ENCODE assay signal across 23 mouse cellular contexts in the genomic region with DNA sequence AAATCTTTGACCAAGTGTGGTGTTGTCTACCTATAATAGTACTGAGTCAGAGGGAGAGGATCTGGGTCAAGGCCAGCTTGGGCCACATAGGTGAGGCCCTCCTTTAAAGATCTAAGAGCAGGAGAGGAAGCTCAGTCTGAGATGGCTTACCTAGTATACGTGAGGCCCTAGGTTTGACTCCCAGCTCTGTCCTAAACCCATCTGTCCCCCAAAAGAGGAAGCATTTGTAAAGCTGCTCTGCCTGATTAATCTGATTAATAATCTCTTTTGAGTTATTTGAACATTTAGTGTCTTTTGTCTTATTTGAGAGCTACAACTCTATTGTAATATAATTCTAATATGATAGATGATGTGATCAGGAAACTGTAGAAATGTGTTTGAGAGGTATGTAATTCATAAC. TPM values are rescaled to one million over a fixed set of nuclear protein-coding genes. Genes with fewer than 3 reads are reported as not detected.
A peak's percentile ranks its signal among the peaks of the same experiment; 100 is the strongest.
DNase-seq lines count a peak whose midpoint lies in the region; ATAC-seq and TF ChIP-seq lines count a peak whose summit lies in the region.
"Had no signal": no experiment of that assay in that cellular context is flagged by ENCODE, and none has a peak within 500 bp of the region (broad histone marks: within the 10 kb centered on the region; RNA-seq: fewer than 3 reads in every experiment).

No protein-coding gene starts in this region.

- H3K79me2 ChIP-seq in MEL (ENCODE audit: control insufficient read depth, insufficient read depth, low read length, poor library complexity): peaks cover 2% of the 10 kb centered on the region; the same call in 1 of the 2 replicates

- TF ChIP-seq CTCF in G1E (IDR thresholded peaks at IDR 0.05; ENCODE audit: low read depth, low read length) (no peak), MEL (IDR thresholded peaks at IDR 0.05 in 2 of 3, conservative IDR thresholded peaks at IDR 0.05 in 1 of 3; ENCODE audit: control insufficient read depth in 1 of 3, insufficient read depth in 1 of 3, low read depth in 2 of 3, low read length in 3 of 3, poor library complexity in 1 of 3, severe bottlenecking in 1 of 3) (no peak)
- TF ChIP-seq CTCF in left cerebral cortex, adult 2 months (IDR thresholded peaks at IDR 0.05): no peak

- peak; percentile 40; the same call in 1 of the 2 replicates for ATAC-seq in G1E (ENCODE audit: extremely low read depth, insufficient number of reproducible peaks, low FRiP score, poor library complexity, severe bottlenecking)
- no peak for ATAC-seq in kidney, embryonic 16.5 days (ENCODE audit: low FRiP score, low TSS enrichment)
- ATAC-seq: activated CD4-positive, CD25-positive, alpha-beta regulatory T cell, adult 4 months; CD4-positive, CD25-positive, alpha-beta regulatory T cell, adult 4 months; Patski had no signal

- no peaks in the 10 kb centered on the region for H3K9me3 ChIP-seq in G1E (replicated peaks)
- H3K9me3 ChIP-seq in MEL (replicated peaks; ENCODE audit: insufficient read depth, low read length): no peaks in the 10 kb centered on the region
- no peaks in the 10 kb centered on the region for H3K9me3 ChIP-seq in kidney, embryonic 16.5 days (ENCODE audit: low read length)

- 87% methylated on average over 1 of the region's 1 CpGs for WGBS in kidney, embryonic 16.5 days

- DNase-seq in G1E (ENCODE audit: low spot score) (no peak), MEL (ENCODE audit: low read depth, low spot score) (peak; percentile 69), MEL-GATA-1-ER (ENCODE audit: extremely low read depth, low read depth) (peak; percentile 32)
- DNase-seq in left cerebral cortex, adult 2 months (ENCODE audit: extremely low spot score in 1 of 2, low spot score in 2 of 2): no peak
- DNase-seq in layer of hippocampus, adult 11-12 months (ENCODE audit: low spot score): no peak
- DNase-seq: adrenal gland, adult 2 months; adrenal gland, adult 8-10 months; adrenal gland, postnatal 10 days; adrenal gland, postnatal 14 days; adrenal gland, postnatal 25 days; adrenal gland, postnatal 36 days; B cell, adult 2 months; cerebellum, adult 11 months; cerebellum, adult 11-12 months; cerebellum, adult 18-20 months; cerebellum, adult 2 months; cerebellum, adult 8-10 months; cerebellum, adult 9-10 months had no signal

- H3K27me3 ChIP-seq in G1E (ENCODE audit: insufficient read depth, low read length): no peaks in the 10 kb centered on the region
- H3K27me3 ChIP-seq in MEL (ENCODE audit: control insufficient read depth in 1 of 2, insufficient read depth in 2 of 2, low read length in 2 of 2): no peaks in the 10 kb centered on the region
- H3K27me3 ChIP-seq in kidney, embryonic 16.5 days (ENCODE audit: insufficient read depth, low read length): no peaks in the 10 kb centered on the region
- H3K27me3 ChIP-seq: CH12.LX, Patski had no signal

- H3K4me1 ChIP-seq in G1E (ENCODE audit: insufficient read depth, low read depth, low read length) (peaks cover 2% of the 10 kb centered on the region; the same call in 1 of the 2 replicates), MEL (ENCODE audit: control insufficient read depth in 1 of 2, insufficient read depth in 2 of 2, low read length in 2 of 2) (peaks cover 0 to 7% of the 10 kb centered on the region in 2 experiments; a peak in 2 of 4 replicates)
- H3K4me1 ChIP-seq in kidney, embryonic 16.5 days (ENCODE audit: insufficient read depth, low read length): no peaks in the 10 kb centered on the region

- peak in 1 of 2 experiments; percentile 51; a peak in 3 of 4 replicates for TF ChIP-seq EP300 in MEL (IDR thresholded peaks at IDR 0.05; ENCODE audit: low read depth in 1 of 2, low read length in 2 of 2)

- no peak for TF ChIP-seq POLR2A in MEL (IDR thresholded peaks at IDR 0.05; ENCODE audit: control insufficient read depth in 1 of 2, insufficient read depth in 1 of 2, low read depth in 1 of 2, low read length in 2 of 2, poor library complexity in 1 of 2)

- H3K4me3 ChIP-seq in G1E (ENCODE audit: low read depth, low read length) (no peak overlapping the region), MEL (ENCODE audit: control insufficient read depth in 1 of 2, insufficient read depth in 1 of 2, low read depth in 2 of 2, low read length in 2 of 2) (no peak overlapping the region)
- H3K4me3 ChIP-seq in left cerebral cortex, adult 2 months: no peak overlapping the region
- H3K4me3 ChIP-seq in kidney, embryonic 16.5 days (ENCODE audit: low read length): no peak overlapping the region

- intact Hi-C loops in left cerebral cortex, adult 2 months (cut with DNase I): no loop called here

- no peak overlapping the region for H3K4me2 ChIP-seq in kidney, embryonic 16.5 days (replicated peaks; ENCODE audit: low read depth, low read length)

- no peak overlapping the region for H3K9ac ChIP-seq in MEL (ENCODE audit: control insufficient read depth, low read depth, low read length, poor library complexity, severe bottlenecking)
- no peak overlapping the region for H3K9ac ChIP-seq in kidney, embryonic 16.5 days (replicated peaks; ENCODE audit: low read length)

- no peak overlapping the region for H3K27ac ChIP-seq in MEL (ENCODE audit: control insufficient read depth, low read depth, low read length)
- no peak overlapping the region for H3K27ac ChIP-seq in left cerebral cortex, adult 2 months
- no peak overlapping the region for H3K27ac ChIP-seq in kidney, embryonic 16.5 days (ENCODE audit: low read length)

- H3K36me3 ChIP-seq in G1E (replicated peaks) (peaks cover 59% of the 10 kb centered on the region), MEL (ENCODE audit: control insufficient read depth in 1 of 2, insufficient read depth in 2 of 2, low read length in 2 of 2) (peaks cover 5 to 42% of the 10 kb centered on the region in 2 experiments)
- peaks cover 8% of the 10 kb centered on the region; the same call in 1 of the 2 replicates for H3K36me3 ChIP-seq in kidney, embryonic 16.5 days (ENCODE audit: insufficient read depth, low read length)

- no peak for TF ChIP-seq RAD21 in MEL (IDR thresholded peaks at IDR 0.05; ENCODE audit: low read depth, low read length)

TF ChIP-seq in MEL, 35 proteins besides CTCF, POLR2A, EP300 and RAD21:
- no peak for TF ChIP-seq E2F4 (IDR thresholded peaks at IDR 0.05; ENCODE audit: borderline replicate concordance, low read depth, low read length)
- TF ChIP-seq TAL1 (IDR thresholded peaks at IDR 0.05; ENCODE audit: low read length): 0 out of 2 replicates have a peak, but pooled peaks have one; percentile 14
- TF ChIP-seq POLR2AphosphoS5 (IDR thresholded peaks at IDR 0.05; ENCODE audit: borderline replicate concordance, low read depth, low read length): no peak
- no peak for TF ChIP-seq ZNF384 (IDR thresholded peaks at IDR 0.05; ENCODE audit: low read depth, low read length)
TF ChIP-seq in MEL: peak in this region for 1.

RNA-seq across cellular contexts. Expression of gene Ncapg, which starts 13.7 kb away (rescaled TPM):
- total RNA-seq in G1E (2014; fragmentation: Nextera tagmentation) (129 and 155 TPM in 2 replicates), G1E (2017) (130 and 157 TPM in 2 replicates), MEL (2012; rRNA removed) (58.2 and 74.4 TPM in 2 replicates)
- polyA plus RNA-seq in G1E (2012) (6.9 and 9.2 TPM in 2 replicates), MEL (2012; ENCODE audit: insufficient read depth in 1 of 2, insufficient read length in 2 of 2, low read depth in 1 of 2, low replicate concordance in 2 of 2, missing spikeins in 1 of 2) (10 to 100 TPM; 39.2 to 52.6 TPM)
- total RNA-seq in left cerebral cortex, adult 2 months (2021): under 1 TPM; 0.20 to 0.56 TPM
- 53.8 and 54.0 TPM in 2 replicates for polyA plus RNA-seq in kidney, embryonic 16.5 days (2015; fragmentation: Nextera tagmentation; extraction: Ambion mirVana)

RNA-seq across cellular contexts. Expression of gene Fam184b, which starts 44.0 kb away (rescaled TPM):
- total RNA-seq in G1E (2014; fragmentation: Nextera tagmentation): not detected in 2 replicates
- total RNA-seq in G1E (2017): 0.05 and 0.06 TPM in 2 replicates
- not detected in 2 replicates for polyA plus RNA-seq in G1E (2012)
- total RNA-seq in MEL (2012; rRNA removed): under 0.01 TPM in 1 of 2 replicates, not detected in the other
- under 1 TPM in 1 of 2 experiments, not detected in 1; 0.06 TPM for polyA plus RNA-seq in MEL (2012; ENCODE audit: insufficient read depth in 1 of 2, insufficient read length in 2 of 2, low read depth in 1 of 2, low replicate concordance in 2 of 2, missing spikeins in 1 of 2)
- total RNA-seq in left cerebral cortex, adult 2 months (2021): 1 to 10 TPM; 8.1 TPM
- 1.5 and 1.7 TPM in 2 replicates for polyA plus RNA-seq in kidney, embryonic 16.5 days (2015; fragmentation: Nextera tagmentation; extraction: Ambion mirVana)
- total RNA-seq: CH12.LX had no signal
- polyA plus RNA-seq: adrenal gland, adult 2 months had no signal

Comparison
In these comparisons a context has a peak if more than half of its experiments do, and no peak if none do; other contexts are left out.
1. DNase-seq: peak in MEL (single experiment) and MEL-GATA-1-ER (single experiment); none in G1E (single experiment), left cerebral cortex, adult 2 months (0 of 2) and layer of hippocampus, adult 11-12 months (single experiment).
2. RNA of gene Ncapg, which starts 13.7 kb away (total RNA-seq): 129 to 157 TPM in G1E and 58.2 to 74.4 TPM in MEL; 0.20 to 0.56 TPM in left cerebral cortex, adult 2 months; every median in the first group is over 10 times any median in the second.